Mouse (Mus musculus): ENCODE data around the gene Map6. TPM values are rescaled to one million over a fixed set of nuclear protein-coding genes. Genes with fewer than 3 reads are reported as not detected.

Map6 gene
- polyA plus RNA-seq, 1 experiment, result 35.1 TPM

GRCm38 (mm10) chr7:99382088-99383000 lies 115.1 kb downstream of the Map6 start:
- Histone ChIP-seq H3K36me3 (ENCODE audit: control insufficient read depth, insufficient read depth) (no peaks in the 10 kb centered on the region), H3ac (ENCODE audit: control insufficient read depth, insufficient read length) (peak overlapping the region; percentile 42), H3K27me3 (ENCODE audit: control insufficient read depth, insufficient read depth, insufficient read length) (no peaks in the 10 kb centered on the region), H3K79me2 (ENCODE audit: control insufficient read depth, insufficient read depth) (peaks cover 3% of the 10 kb centered on the region), H3K4me2 (ENCODE audit: low read depth) (peak overlapping the region; percentile 81), H3K4me3 (peak overlapping the region; percentile 46)
- TF ChIP-seq MYOG (IDR thresholded peaks at IDR 0.05; ENCODE audit: control insufficient read depth in 1 of 3, insufficient read depth in 1 of 3, insufficient read length in 2 of 3, low read depth in 2 of 3), result no peak
- TF ChIP-seq SRF (IDR thresholded peaks at IDR 0.05; ENCODE audit: control insufficient read depth, insufficient read length, low read depth), result no peak
- TF ChIP-seq REST (IDR thresholded peaks at IDR 0.05; ENCODE audit: insufficient read depth, insufficient read length), result no peak
- TF ChIP-seq MAX (IDR thresholded peaks at IDR 0.05; ENCODE audit: low read depth), result no peak
- no peak for TF ChIP-seq USF1 (IDR thresholded peaks at IDR 0.05; ENCODE audit: low read depth)
- TF ChIP-seq MYOD1 (IDR thresholded peaks at IDR 0.05; ENCODE audit: control insufficient read depth in 1 of 3, insufficient read length in 2 of 3, low read depth in 2 of 3), result no peak
- no peak for TF ChIP-seq E2F4 (IDR thresholded peaks at IDR 0.05; ENCODE audit: insufficient read depth)
- no peak for TF ChIP-seq POLR2AphosphoS2 (IDR thresholded peaks at IDR 0.05; ENCODE audit: insufficient read length, low read depth)

- no peak overlapping the region for H3ac ChIP-seq (ENCODE audit: control insufficient read depth, insufficient read length)
- peak overlapping the region; percentile 81 for H3K4me2 ChIP-seq (ENCODE audit: low read depth)
- H3K27me3 ChIP-seq (ENCODE audit: control insufficient read depth, insufficient read depth, insufficient read length), result no peaks in the 10 kb centered on the region
- TF ChIP-seq TCF3 (IDR thresholded peaks at IDR 0.05; ENCODE audit: insufficient read length, low read depth) (no peak), CEBPB (IDR thresholded peaks at IDR 0.05; ENCODE audit: insufficient read depth, poor library complexity, severe bottlenecking) (no peak), TCF12 (IDR thresholded peaks at IDR 0.05; ENCODE audit: insufficient read depth, poor library complexity, severe bottlenecking) (no peak), MYOD1 (IDR thresholded peaks at IDR 0.05; ENCODE audit: control insufficient read depth in 1 of 3, insufficient read length in 2 of 3, low read depth in 2 of 3) (no peak)
- peaks cover 3% of the 10 kb centered on the region for H3K79me2 ChIP-seq (ENCODE audit: control insufficient read depth, insufficient read depth)
- no peaks in the 10 kb centered on the region for H3K36me3 ChIP-seq (ENCODE audit: control insufficient read depth, insufficient read depth)
- H3K4me3 ChIP-seq, result peak overlapping the region; percentile 46
Measured at GRCm38 (mm10) chr7:99383246-99383645, 116.0 kb downstream of the Map6 start.

- no peak overlapping the region for H3ac ChIP-seq (ENCODE audit: control insufficient read depth, insufficient read length)
- H3K27me3 ChIP-seq (ENCODE audit: control insufficient read depth, insufficient read depth, insufficient read length), result no peaks in the 10 kb centered on the region
- peaks cover 3% of the 10 kb centered on the region for H3K79me2 ChIP-seq (ENCODE audit: control insufficient read depth, insufficient read depth)
- H3K4me2 ChIP-seq (ENCODE audit: low read depth), result peak overlapping the region; percentile 81
- no peak overlapping the region for H3K4me3 ChIP-seq
- TF ChIP-seq POLR2AphosphoS2 (IDR thresholded peaks at IDR 0.05; ENCODE audit: insufficient read length, low read depth), result no peak
- no peak for TF ChIP-seq SRF (IDR thresholded peaks at IDR 0.05; ENCODE audit: control insufficient read depth, insufficient read length, low read depth)
- no peak for TF ChIP-seq CEBPB (IDR thresholded peaks at IDR 0.05; ENCODE audit: insufficient read depth, poor library complexity, severe bottlenecking)
- no peak for TF ChIP-seq MAX (IDR thresholded peaks at IDR 0.05; ENCODE audit: low read depth)
- TF ChIP-seq REST (IDR thresholded peaks at IDR 0.05; ENCODE audit: insufficient read depth, insufficient read length), result no peak
- TF ChIP-seq MYOG (IDR thresholded peaks at IDR 0.05; ENCODE audit: control insufficient read depth in 1 of 3, insufficient read depth in 1 of 3, insufficient read length in 2 of 3, low read depth in 2 of 3), result no peak
- TF ChIP-seq MYOD1 (IDR thresholded peaks at IDR 0.05; ENCODE audit: control insufficient read depth in 1 of 3, insufficient read length in 2 of 3, low read depth in 2 of 3), result no peak
- no peak for TF ChIP-seq TCF3 (IDR thresholded peaks at IDR 0.05; ENCODE audit: insufficient read length, low read depth)
- no peak for TF ChIP-seq TCF12 (IDR thresholded peaks at IDR 0.05; ENCODE audit: insufficient read depth, poor library complexity, severe bottlenecking)
- TF ChIP-seq E2F4 (IDR thresholded peaks at IDR 0.05; ENCODE audit: insufficient read depth), result no peak
- TF ChIP-seq POLR2A (IDR thresholded peaks at IDR 0.05; ENCODE audit: insufficient read length, low read depth), result no peak
- no peak for TF ChIP-seq USF1 (IDR thresholded peaks at IDR 0.05; ENCODE audit: low read depth)
- no peaks in the 10 kb centered on the region for H3K36me3 ChIP-seq (ENCODE audit: control insufficient read depth, insufficient read depth)
Measured at GRCm38 (mm10) chr7:99384101-99384611, 116.9 kb downstream of the Map6 start.

- TF ChIP-seq POLR2AphosphoS2 (IDR thresholded peaks at IDR 0.05; ENCODE audit: insufficient read length, low read depth) (no peak), TCF12 (IDR thresholded peaks at IDR 0.05; ENCODE audit: insufficient read depth, poor library complexity, severe bottlenecking) (peak; percentile 73), MYOG (IDR thresholded peaks at IDR 0.05; ENCODE audit: control insufficient read depth in 1 of 3, insufficient read depth in 1 of 3, insufficient read length in 2 of 3, low read depth in 2 of 3) (peak; percentile 91 to 97 (median 91)), TCF3 (IDR thresholded peaks at IDR 0.05; ENCODE audit: insufficient read length, low read depth) (peak; percentile 89), MYOD1 (IDR thresholded peaks at IDR 0.05; ENCODE audit: control insufficient read depth in 1 of 3, insufficient read length in 2 of 3, low read depth in 2 of 3) (peak in 2 of 3 experiments; percentile 88 to 96), USF1 (IDR thresholded peaks at IDR 0.05; ENCODE audit: low read depth) (no peak)
- no peak overlapping the region for H3ac ChIP-seq (ENCODE audit: control insufficient read depth, insufficient read length)
- no peaks in the 10 kb centered on the region for H3K27me3 ChIP-seq (ENCODE audit: control insufficient read depth, insufficient read depth, insufficient read length)
- H3K79me2 ChIP-seq (ENCODE audit: control insufficient read depth, insufficient read depth), result peaks cover 3% of the 10 kb centered on the region
- H3K4me2 ChIP-seq (ENCODE audit: low read depth), result peak overlapping the region; percentile 20
- no peaks in the 10 kb centered on the region for H3K36me3 ChIP-seq (ENCODE audit: control insufficient read depth, insufficient read depth)
- no peak overlapping the region for H3K4me3 ChIP-seq
Measured at GRCm38 (mm10) chr7:99386030-99386429, 118.8 kb downstream of the Map6 start.

Other genes starting within 250 kb of the Map6 start
- gene Uvrag, start 126.3 kb upstream of the Map6 start, polyA plus RNA-seq (2012; fragmentation: generic; extraction: Trizol), result 9.0 TPM
- 6.9 TPM for gene Dgat2, start 84.7 kb upstream of the Map6 start, polyA plus RNA-seq (2012; fragmentation: generic; extraction: Trizol)
- 1.9 TPM for gene Mogat2, start 28.8 kb upstream of the Map6 start, polyA plus RNA-seq (2012; fragmentation: generic; extraction: Trizol)
- gene Serpinh1, start 85.8 kb downstream of the Map6 start, polyA plus RNA-seq (2012; fragmentation: generic; extraction: Trizol), result 1,713 TPM
- gene Gdpd5, start 114.0 kb downstream of the Map6 start, polyA plus RNA-seq (2012; fragmentation: generic; extraction: Trizol), result 9.5 TPM
- gene Klhl35, start 198.6 kb downstream of the Map6 start, polyA plus RNA-seq (2012; fragmentation: generic; extraction: Trizol), result not detected
- 2,049 TPM for gene Rps3, start 216.3 kb downstream of the Map6 start, polyA plus RNA-seq (2012; fragmentation: generic; extraction: Trizol)

Data from myocyte (in vitro differentiated cells).